Mouse (Mus musculus) Muller cell, postnatal 12 days (primary cell): ENCODE measurements around the gene Aff3.

ENCODE experiments used
- DNase-seq: peaks from one replicate; pipeline ENCODE4 v3.0.0-alpha.2; 2015; ENCODE audit errors: inconsistent ontology term

Aff3 gene

GRCm38 (mm10) chr1:38288716-38289115 lies 376.0 kb downstream of the Aff3 start:
- DNase-seq: no peak

- peak; percentile 75 for DNase-seq
These were observed 378.2 kb downstream of the Aff3 start for GRCm38 (mm10) chr1:38286551-38286950.

GRCm38 (mm10) chr1:38280549-38280948 lies 384.2 kb downstream of the Aff3 start:
- no peak for DNase-seq

GRCm38 (mm10) chr1:38271312-38271711 lies 393.4 kb downstream of the Aff3 start:
- DNase-seq: no peak

GRCm38 (mm10) chr1:38268246-38269042 lies 396.3 kb downstream of the Aff3 start:
- no peak for DNase-seq

GRCm38 (mm10) chr1:38263251-38263650 lies 401.5 kb downstream of the Aff3 start:
- DNase-seq: peak; percentile 60

GRCm38 (mm10) chr1:38262362-38263154 lies 402.2 kb downstream of the Aff3 start:
- DNase-seq: peak; percentile 83

- no peak for DNase-seq
These were observed 403.7 kb downstream of the Aff3 start for GRCm38 (mm10) chr1:38261076-38261475.

- no peak for DNase-seq
These were observed 405.0 kb downstream of the Aff3 start for GRCm38 (mm10) chr1:38259541-38260338.

- DNase-seq: no peak
These were observed 410.3 kb downstream of the Aff3 start for GRCm38 (mm10) chr1:38254426-38254825.

GRCm38 (mm10) chr1:38252766-38253079 lies 412.0 kb downstream of the Aff3 start:
- no peak for DNase-seq

- DNase-seq: no peak
These were observed 412.6 kb downstream of the Aff3 start for GRCm38 (mm10) chr1:38252031-38252765.

- DNase-seq: no peak
These were observed 413.3 kb downstream of the Aff3 start for GRCm38 (mm10) chr1:38251448-38251847.

- DNase-seq: no peak
These were observed 414.5 kb downstream of the Aff3 start for GRCm38 (mm10) chr1:38250246-38250645.

- no peak for DNase-seq
These were observed 415.2 kb downstream of the Aff3 start for GRCm38 (mm10) chr1:38249561-38249960.

GRCm38 (mm10) chr1:38248027-38248426 lies 416.7 kb downstream of the Aff3 start:
- no peak for DNase-seq

GRCm38 (mm10) chr1:38242559-38242958 lies 422.2 kb downstream of the Aff3 start:
- DNase-seq: no peak

GRCm38 (mm10) chr1:38241801-38242200 lies 423.0 kb downstream of the Aff3 start:
- no peak for DNase-seq

- no peak for DNase-seq
These were observed 423.5 kb downstream of the Aff3 start for GRCm38 (mm10) chr1:38241221-38241666.

GRCm38 (mm10) chr1:38240438-38241220 lies 424.1 kb downstream of the Aff3 start:
- DNase-seq: no peak

GRCm38 (mm10) chr1:38239516-38239915 lies 425.2 kb downstream of the Aff3 start:
- DNase-seq: no peak
